Mouse (Mus musculus) heart, postnatal 0 days (tissue): ENCODE measurements around the gene Fgfr3. TPM values are rescaled to one million over a fixed set of nuclear protein-coding genes. Genes with fewer than 3 reads are reported as not detected.

Source experiments
- ATAC-seq: fragments of 200-750 bp; cut with Nextera tagmentation; 2 replicates; pipeline ENCODE4 v1.8.0; 2017; ENCODE audit warnings: low read depth, moderate number of reproducible peaks, moderate library complexity; ENCODE audit not compliant: insufficient read depth
- DNase-seq: peaks from one replicate; pipeline ENCODE4 v3.0.0-alpha.2; 2016; ENCODE audit warnings: low spot score
- H3K27ac ChIP-seq: fragments of 300-500 bp; sonication (generic); 2 replicates; pipeline ENCODE4 v1.5.1; 2014; ENCODE audit warnings: low read depth, mild to moderate bottlenecking
- H3K27me3 ChIP-seq: fragments of 300-500 bp; sonication (generic); 2 replicates; pipeline ENCODE4 v1.6.1; 2014; ENCODE audit warnings: low read length, mixed read lengths; ENCODE audit not compliant: control insufficient read depth, insufficient read depth
- H3K36me3 ChIP-seq: fragments of 300-500 bp; sonication (generic); replicated peaks from 2 replicates; pipeline ENCODE4 v1.6.1; 2014; ENCODE audit warnings: low read length, mixed read lengths; ENCODE audit not compliant: control insufficient read depth, insufficient read depth
- H3K4me1 ChIP-seq: fragments of 300-500 bp; sonication (generic); 2 replicates; pipeline ENCODE4 v1.6.1; 2014; ENCODE audit warnings: antibody characterized with exemption; ENCODE audit not compliant: control insufficient read depth, insufficient read depth
- H3K4me2 ChIP-seq: fragments of 300-500 bp; sonication (generic); 2 replicates; pipeline ENCODE4 v1.6.1; 2014; ENCODE audit warnings: low read depth, mild to moderate bottlenecking, low read length, moderate library complexity
- H3K4me3 ChIP-seq: fragments of 300-500 bp; sonication (generic); 2 replicates; pipeline ENCODE4 v1.5.1; 2014; ENCODE audit warnings: low read depth, low read length
- H3K9ac ChIP-seq: fragments of 300-500 bp; sonication (generic); replicated peaks from 2 replicates; pipeline ENCODE4 v1.6.1; 2014; ENCODE audit warnings: low read depth, low read length, mixed read lengths
- H3K9me3 ChIP-seq: fragments of 300-500 bp; sonication (generic); replicated peaks from 2 replicates; pipeline ENCODE4 v1.6.1; 2016; ENCODE audit warnings: low read length; ENCODE audit not compliant: control insufficient read depth
- CTCF ChIP-seq: IDR thresholded peaks from 2 replicates; pipeline ENCODE4 v1.5.1; 2016; ENCODE audit warnings: antibody characterized with exemption, control low read depth, low read depth
- EP300 ChIP-seq: IDR thresholded peaks from 2 replicates; pipeline ENCODE4 v1.6.1; 2016; ENCODE audit warnings: antibody characterized with exemption, low read depth
- WGBS: fragments of 180-500 bp; shearing (Covaris S2); extraction: QIAGEN DNeasy Blood & Tissue Kit; methylation state at CpG from one replicate; pipeline ENCODE4 v1.1.7; 2014; 5-methylcytosine and 5-hydroxymethylcytosine counted together
- polyA plus RNA-seq: library from polyadenylated mRNA; unstranded; fragments of >200 nt; fragmentation: Nextera tagmentation; extraction: Ambion mirVana; gene quantifications from 2 replicates; pipeline ENCODE4 v1.2.1, GENCODE M21; 2015
- total RNA-seq: library from RNA; depleted of rRNA; stranded (reverse); fragments of >200 nt; gene quantifications from 2 replicates; pipeline ENCODE4 v1.2.3, GENCODE M21; 2014; ENCODE audit warnings: low replicate concordance

The Fgfr3 gene
- total and polyA plus RNA-seq, 2 experiments from 2014 or later, result 2.0 to 19.8 TPM

DNA sequence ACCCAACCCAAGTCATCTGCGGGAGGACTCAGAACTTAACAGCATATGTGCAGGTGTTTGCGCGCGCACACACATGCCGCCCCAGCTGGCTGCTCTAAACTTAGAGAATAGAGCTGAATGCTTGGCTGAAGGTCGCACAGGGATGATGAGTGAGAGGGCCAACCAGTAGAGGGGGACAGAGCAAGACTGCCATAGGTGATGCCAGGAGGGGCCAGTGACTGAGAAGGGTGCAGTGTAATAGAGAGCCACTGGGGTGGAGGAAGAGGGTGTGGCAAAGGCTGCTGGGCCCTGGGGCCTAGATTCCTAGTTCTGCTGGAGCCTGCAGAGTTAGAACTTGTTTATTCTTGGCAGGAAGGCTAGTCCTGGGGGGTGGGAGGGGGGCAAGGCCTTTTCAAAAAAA, 5.0 kb upstream of the Fgfr3 start:
- Histone ChIP-seq H3K36me3 (no peaks in the 10 kb centered on the region), H3K4me1 (no peaks in the 10 kb centered on the region), H3K27me3 (peaks cover 17% of the 10 kb centered on the region), H3K9ac (no peak overlapping the region), H3K27ac (no peak overlapping the region), H3K4me2 (no peak overlapping the region), H3K4me3 (no peak overlapping the region), H3K9me3 (no peaks in the 10 kb centered on the region)
- WGBS, result 82% methylated on average over 6 of the region's 6 CpGs
- TF ChIP-seq CTCF, result 0 out of 2 replicates have a peak, but pooled peaks have one; percentile 7
- no peak for TF ChIP-seq EP300
- DNase-seq, result no peak
- ATAC-seq, result 0 out of 2 replicates have a peak, but pooled peaks have one; percentile 47

- WGBS, result 59% methylated on average over 5 of the region's 5 CpGs
- H3K9ac ChIP-seq, result no peak overlapping the region
- no peak for ATAC-seq
- H3K27ac ChIP-seq, result no peak overlapping the region
- no peak overlapping the region for H3K4me3 ChIP-seq
- DNase-seq, result no peak
- TF ChIP-seq EP300 (no peak), CTCF (no peak)
- peaks cover 9% of the 10 kb centered on the region; the same call in 1 of the 2 replicates for H3K4me1 ChIP-seq
- H3K4me2 ChIP-seq, result no peak overlapping the region
- H3K36me3 ChIP-seq, result no peaks in the 10 kb centered on the region
- H3K9me3 ChIP-seq, result no peaks in the 10 kb centered on the region
- H3K27me3 ChIP-seq, result peaks cover 27% of the 10 kb centered on the region
Measured at GRCm38 (mm10) chr5:33718460-33718859, 3.0 kb upstream of the Fgfr3 start.

- Histone ChIP-seq H3K9ac (no peak overlapping the region), H3K9me3 (no peaks in the 10 kb centered on the region), H3K27me3 (peaks cover 49% of the 10 kb centered on the region), H3K36me3 (no peaks in the 10 kb centered on the region), H3K27ac (no peak overlapping the region), H3K4me2 (peak overlapping the region; percentile 96), H3K4me3 (peak overlapping the region; percentile 80), H3K4me1 (peaks cover 9% of the 10 kb centered on the region; the same call in 1 of the 2 replicates)
- DNase-seq (no peak), ATAC-seq (no peak)
- no peak for TF ChIP-seq EP300
- TF ChIP-seq CTCF, result no peak
- WGBS, result 6% methylated on average over 8 of the region's 8 CpGs
Measured at GRCm38 (mm10) chr5:33720852-33721490, 503 bp upstream of the Fgfr3 start.

DNA sequence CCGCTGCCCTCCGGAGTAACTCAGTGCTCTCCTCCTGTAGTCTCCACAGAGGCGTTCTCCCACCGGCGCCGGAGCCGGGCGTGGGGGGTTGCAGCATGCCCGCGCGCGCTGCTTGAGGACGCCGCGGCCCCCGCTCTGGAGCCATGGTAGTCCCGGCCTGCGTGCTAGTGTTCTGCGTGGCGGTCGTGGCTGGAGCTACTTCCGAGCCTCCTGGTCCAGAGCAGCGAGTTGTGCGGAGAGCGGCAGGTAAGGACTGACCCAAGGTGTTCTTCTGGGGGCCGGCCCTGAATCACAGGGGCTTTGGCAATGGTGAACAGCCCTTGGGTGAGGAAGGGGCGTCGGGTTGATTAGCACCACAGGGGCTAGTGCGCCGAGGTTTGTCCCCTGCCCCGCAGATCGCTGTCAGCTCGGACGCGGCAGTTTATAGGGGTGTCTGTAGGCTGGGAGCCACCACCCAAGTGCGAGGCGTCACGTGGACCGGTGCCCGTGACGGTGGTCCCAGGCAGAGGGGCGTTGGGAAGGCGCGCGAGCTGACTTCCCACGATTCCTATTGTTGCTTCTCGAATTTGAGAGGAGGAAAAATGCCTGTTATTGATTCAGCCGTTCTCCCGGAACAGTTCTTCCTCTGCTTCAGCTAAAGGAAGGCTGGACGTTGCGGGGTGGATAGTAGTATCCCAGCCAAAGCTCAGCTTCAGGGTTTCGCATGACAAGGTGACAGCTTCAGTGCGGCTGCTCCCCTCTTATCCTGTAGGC, 968 bp downstream of the Fgfr3 start:
- no peak for TF ChIP-seq CTCF
- TF ChIP-seq EP300, result no peak
- H3K4me3 ChIP-seq, result peak overlapping the region; percentile 80
- ATAC-seq (peak; percentile 2; the same call in 1 of the 2 replicates), DNase-seq (no peak)
- peaks cover 9% of the 10 kb centered on the region; the same call in 1 of the 2 replicates for H3K4me1 ChIP-seq
- peaks cover 55% of the 10 kb centered on the region for H3K27me3 ChIP-seq
- no peaks in the 10 kb centered on the region for H3K36me3 ChIP-seq
- peak overlapping the region; percentile 96 for H3K4me2 ChIP-seq
- H3K9ac ChIP-seq, result peak overlapping the region; percentile 62
- no peaks in the 10 kb centered on the region for H3K9me3 ChIP-seq
- under 1% methylated on average over 52 of the region's 53 CpGs for WGBS
- H3K27ac ChIP-seq, result no peak overlapping the region

DNA sequence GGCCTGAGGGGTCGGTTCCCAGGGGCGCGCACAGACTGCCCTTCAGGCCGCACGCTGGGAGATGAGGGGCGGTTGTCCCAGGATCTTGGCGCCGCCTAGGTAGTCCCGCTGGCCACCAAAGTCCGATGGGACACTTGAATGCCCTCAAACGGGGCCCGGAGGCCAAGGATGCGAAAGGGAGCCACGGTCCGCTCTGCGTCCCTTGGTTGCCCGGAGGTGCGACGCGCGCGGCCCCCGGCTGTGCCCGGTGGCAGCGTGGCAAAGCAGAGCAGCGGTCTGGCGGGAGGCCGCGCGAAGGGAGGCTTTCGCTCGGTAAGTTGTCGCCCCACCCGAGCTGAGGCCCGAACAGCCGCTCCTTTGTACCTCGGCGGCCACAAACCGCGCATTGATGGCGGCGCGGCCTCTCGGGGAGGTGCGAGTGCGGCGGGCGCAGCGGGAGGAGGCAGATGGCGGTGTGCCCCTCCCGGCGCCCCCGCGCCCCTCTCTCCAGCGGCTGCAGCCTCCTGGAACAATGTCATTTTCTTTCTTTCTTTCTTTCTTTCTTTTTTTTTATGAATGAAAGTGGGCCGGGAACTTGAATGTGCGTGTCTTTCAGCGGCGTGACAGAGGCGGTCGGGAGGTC, 1.7 kb downstream of the Fgfr3 start:
- no peak overlapping the region for H3K27ac ChIP-seq
- peaks cover 55% of the 10 kb centered on the region for H3K27me3 ChIP-seq
- WGBS, result under 1% methylated on average over 56 of the region's 61 CpGs

More for the DNA sequence above, 1.7 kb downstream of the Fgfr3 start:
- DNase-seq, result no peak
- no peaks in the 10 kb centered on the region for H3K36me3 ChIP-seq
- H3K9me3 ChIP-seq, result no peaks in the 10 kb centered on the region
- H3K4me2 ChIP-seq, result peak overlapping the region; percentile 96
- peak overlapping the region; percentile 80 for H3K4me3 ChIP-seq
- no peak for TF ChIP-seq CTCF
- no peak for TF ChIP-seq EP300
- H3K9ac ChIP-seq, result no peak overlapping the region
- H3K4me1 ChIP-seq, result peaks cover 9% of the 10 kb centered on the region; the same call in 1 of the 2 replicates
- ATAC-seq, result no peak
